Mouse (Mus musculus): ENCODE results near the gene Scrn2. TPM values are rescaled to one million over a fixed set of nuclear protein-coding genes. Genes with fewer than 3 reads are reported as not detected.

The Scrn2 gene
- total RNA-seq, 2 experiments from 2014 or later: 3.7 to 3.9 TPM

- no peak for DNase-seq (ENCODE audit: low spot score in 2 of 2)
- intact Hi-C loops (cut with DNase I): no loop called here
Measured at GRCm38 (mm10) chr11:97045861-97046260, 16.1 kb downstream of the Scrn2 start.

DNA sequence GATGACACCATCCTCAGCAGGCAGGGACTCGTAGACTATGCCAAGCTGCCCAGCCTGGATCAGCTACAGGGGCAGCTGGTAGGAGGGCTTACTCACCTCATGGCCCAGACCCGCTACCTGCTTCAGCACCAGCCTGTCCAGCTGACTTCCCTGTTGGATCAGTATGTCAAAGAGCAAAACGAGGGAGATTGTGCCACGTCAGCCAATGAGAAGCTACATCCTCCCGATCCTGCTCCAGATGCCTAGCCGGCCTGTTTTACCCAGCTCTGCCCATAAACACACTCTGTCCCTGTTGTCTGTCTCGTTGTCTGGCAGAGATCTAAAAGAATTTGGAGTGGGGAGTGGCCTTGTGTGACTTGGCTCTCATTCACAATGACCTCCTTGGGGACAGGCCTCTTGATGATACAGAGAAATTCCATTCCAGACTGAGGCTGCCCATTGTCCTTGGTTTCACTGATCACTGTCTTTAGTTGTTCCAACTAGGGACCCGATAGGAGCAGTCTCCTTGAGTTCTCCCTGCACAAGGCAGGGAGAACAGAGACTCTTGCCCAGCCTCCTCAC is 18.4 kb downstream of the Scrn2 start:
- DNase-seq (ENCODE audit: low spot score in 2 of 2): no peak
- intact Hi-C loops (cut with DNase I): no loop called here

DNA sequence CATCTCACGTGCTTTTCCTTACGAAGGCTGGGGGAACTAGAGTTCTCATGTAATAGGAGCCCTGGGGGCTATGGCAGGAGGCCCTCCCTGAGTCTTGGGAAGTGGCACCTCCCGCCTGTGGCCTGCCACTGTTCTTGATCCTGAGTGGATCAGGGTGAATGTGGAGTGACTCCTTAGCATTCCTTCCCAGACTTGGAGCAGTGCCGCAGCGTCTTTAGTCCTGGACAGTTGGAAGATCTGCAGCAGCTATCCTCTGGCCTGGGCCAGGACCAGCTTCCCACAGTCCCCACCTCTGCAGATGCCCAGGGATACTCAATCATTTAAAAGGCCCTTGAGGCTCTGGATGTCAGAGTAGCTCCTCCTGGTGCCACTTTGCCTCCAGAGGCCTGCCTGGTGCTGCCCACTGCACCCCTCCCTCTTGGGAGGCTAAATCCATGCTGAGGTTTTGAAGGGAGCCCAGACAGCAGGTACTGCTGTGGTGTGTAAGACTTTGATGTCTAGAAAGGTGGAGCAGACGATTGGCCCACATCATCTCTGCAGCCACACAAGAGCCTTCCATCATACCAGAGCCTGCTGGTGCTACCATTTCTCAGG is 19.9 kb downstream of the Scrn2 start:
- no peak for DNase-seq (ENCODE audit: low spot score in 2 of 2)
- intact Hi-C loops (cut with DNase I): no loop called here

- DNase-seq (ENCODE audit: low spot score in 2 of 2): peak; percentile 72 to 73
- intact Hi-C loops (cut with DNase I): no loop called here
Measured at GRCm38 (mm10) chr11:97050216-97050943, 20.6 kb downstream of the Scrn2 start, which contains the start of gene Osbpl7. TSS of gene Osbpl7 (plus strand) at chr11:97050628.

DNA sequence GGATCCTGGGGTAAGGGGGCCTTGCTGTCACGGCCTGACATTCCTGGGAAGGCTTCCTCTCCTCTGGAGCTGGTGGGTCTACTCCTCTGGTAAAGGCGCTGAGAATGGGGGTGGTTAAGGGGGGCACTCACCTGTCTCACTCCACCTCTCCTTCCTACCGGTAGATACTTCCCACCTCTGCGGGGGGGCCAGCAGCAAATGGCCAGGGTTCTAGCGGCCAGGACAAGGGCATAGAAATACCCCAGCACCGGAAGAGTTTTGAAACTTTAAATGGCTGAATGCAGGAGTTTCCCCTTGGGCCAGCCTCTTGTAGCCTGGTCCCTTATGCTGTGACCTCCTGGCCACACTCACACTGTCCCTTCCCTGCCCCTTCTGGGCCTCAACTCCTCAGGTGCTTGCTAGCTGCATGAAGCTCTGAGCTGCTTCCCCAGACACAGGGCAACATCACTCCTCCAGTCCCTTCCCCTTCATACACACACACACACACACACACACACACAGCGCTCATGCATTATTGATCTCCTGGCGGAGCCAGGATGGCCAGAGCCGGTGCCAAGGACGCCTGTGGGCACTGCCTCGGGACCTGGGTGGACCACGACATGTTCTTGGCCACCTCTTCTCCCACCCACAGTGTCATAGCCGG is 21.3 kb downstream of the Scrn2 start:
- intact Hi-C loops (cut with DNase I): no loop called here
- no peak for DNase-seq (ENCODE audit: low spot score in 2 of 2)

- intact Hi-C loops (cut with DNase I): no loop called here
- DNase-seq (ENCODE audit: low spot score in 2 of 2): no peak
Measured at GRCm38 (mm10) chr11:97052219-97052646, 22.5 kb downstream of the Scrn2 start.

GRCm38 (mm10) chr11:97063274-97063920 is 33.7 kb downstream of the Scrn2 start:
- intact Hi-C loops (cut with DNase I): loop anchor here (10.0 kb wide), 1 partner anchor 271 kb away; no protein-coding TSS in a partner anchor
- no peak for DNase-seq (ENCODE audit: low spot score in 2 of 2)

- intact Hi-C loops (cut with DNase I): loop anchor here (10.0 kb wide), 1 partner anchor 271 kb away; no protein-coding TSS in a partner anchor
- DNase-seq (ENCODE audit: low spot score in 2 of 2): no peak
Measured at GRCm38 (mm10) chr11:97063921-97064295, 34.2 kb downstream of the Scrn2 start.

GRCm38 (mm10) chr11:97065538-97066295 is 36.0 kb downstream of the Scrn2 start:
- intact Hi-C loops (cut with DNase I): loop anchor here (10.0 kb wide), 1 partner anchor 269 kb away; no protein-coding TSS in a partner anchor
- no peak for DNase-seq (ENCODE audit: low spot score in 2 of 2)

GRCm38 (mm10) chr11:97066656-97067360 is 37.1 kb downstream of the Scrn2 start:
- DNase-seq (ENCODE audit: low spot score in 2 of 2): no peak
- intact Hi-C loops (cut with DNase I): loop anchor here (10.0 kb wide), 1 partner anchor 268 kb away; no protein-coding TSS in a partner anchor

DNA sequence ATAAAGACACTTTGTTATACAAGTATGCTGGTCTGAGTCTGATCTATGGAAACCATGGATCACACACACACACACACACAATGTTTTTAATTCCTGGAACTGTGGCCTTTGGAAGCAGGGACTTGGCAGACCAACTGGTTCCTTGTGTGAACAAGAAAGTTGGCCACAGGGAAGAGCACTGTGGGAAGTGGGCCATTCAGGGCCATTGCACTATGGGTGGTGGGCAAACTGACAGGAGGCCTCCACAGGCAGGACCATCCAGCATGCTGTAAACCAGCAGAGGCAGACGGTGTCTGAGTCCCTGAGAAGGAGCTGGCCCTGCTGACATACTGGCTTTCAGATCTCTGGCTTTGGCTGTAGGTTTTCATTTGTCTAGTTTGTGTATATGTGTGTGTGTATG is 39.6 kb downstream of the Scrn2 start:
- intact Hi-C loops (cut with DNase I): loop anchor here (10.0 kb wide), 1 partner anchor 265 kb away; no protein-coding TSS in a partner anchor
- no peak for DNase-seq (ENCODE audit: low spot score in 2 of 2)

GRCm38 (mm10) chr11:97069770-97070169 is 40.0 kb downstream of the Scrn2 start:
- DNase-seq (ENCODE audit: low spot score in 2 of 2): no peak
- intact Hi-C loops (cut with DNase I): loop anchor here (5.0 to 10.0 kb wide), 3 partner anchors 78 to 265 kb away; no protein-coding TSS in a partner anchor

DNA sequence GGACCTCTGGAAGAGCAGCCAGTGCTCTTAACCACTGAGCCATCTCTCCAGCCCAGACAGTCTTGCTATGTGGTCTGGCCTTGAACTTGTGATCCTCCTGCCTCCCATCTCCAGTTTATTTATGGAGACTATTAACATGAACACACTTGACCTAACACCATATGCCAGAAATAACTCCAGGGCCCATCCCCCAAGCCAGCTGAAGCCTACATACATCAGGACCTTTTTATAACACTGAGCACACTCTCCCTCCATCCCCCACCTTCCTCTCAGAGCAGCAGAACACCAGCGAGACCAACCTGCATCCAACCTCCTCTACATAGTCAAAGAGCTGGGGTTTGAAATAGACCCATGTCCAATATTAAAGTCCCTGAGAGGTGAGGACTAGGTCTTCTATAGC is 41.4 kb downstream of the Scrn2 start:
- DNase-seq (ENCODE audit: low spot score in 2 of 2): no peak
- intact Hi-C loops (cut with DNase I): loop anchor here (5.0 kb wide), 2 partner anchors 76 to 106 kb away; no protein-coding TSS in a partner anchor

- intact Hi-C loops (cut with DNase I): loop anchor here (5.0 kb wide), 2 partner anchors 75 to 105 kb away; no protein-coding TSS in a partner anchor
- peak in 1 of 2 experiments; percentile 53 for DNase-seq (ENCODE audit: low spot score in 2 of 2)
Measured at GRCm38 (mm10) chr11:97072533-97072932, 42.8 kb downstream of the Scrn2 start.

GRCm38 (mm10) chr11:97074235-97074634 is 44.5 kb downstream of the Scrn2 start:
- intact Hi-C loops (cut with DNase I): loop anchor here (5.0 kb wide), 2 partner anchors 73 to 103 kb away; no protein-coding TSS in a partner anchor
- no peak for DNase-seq (ENCODE audit: low spot score in 2 of 2)

DNA sequence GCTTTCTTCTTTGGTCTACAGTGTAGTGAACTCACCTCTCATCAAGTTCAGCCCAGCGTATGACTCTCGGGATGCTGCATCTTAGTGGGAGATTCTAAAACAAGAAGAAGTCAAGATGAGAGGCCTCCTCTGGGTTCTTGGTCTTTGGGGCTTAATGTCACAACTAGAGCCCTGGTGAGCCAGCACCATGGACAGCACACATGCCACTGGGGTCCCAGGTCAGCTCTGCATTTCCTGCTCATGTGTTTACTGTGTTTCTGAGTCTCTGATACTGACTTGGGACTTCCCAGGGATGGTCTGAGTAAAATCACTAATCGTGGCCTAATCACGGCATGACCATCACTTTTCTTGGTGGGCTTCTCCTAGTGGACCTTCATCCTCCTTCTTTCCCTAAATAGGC is 49.0 kb downstream of the Scrn2 start:
- DNase-seq (ENCODE audit: low spot score in 2 of 2): no peak
- intact Hi-C loops (cut with DNase I): no loop called here

DNA sequence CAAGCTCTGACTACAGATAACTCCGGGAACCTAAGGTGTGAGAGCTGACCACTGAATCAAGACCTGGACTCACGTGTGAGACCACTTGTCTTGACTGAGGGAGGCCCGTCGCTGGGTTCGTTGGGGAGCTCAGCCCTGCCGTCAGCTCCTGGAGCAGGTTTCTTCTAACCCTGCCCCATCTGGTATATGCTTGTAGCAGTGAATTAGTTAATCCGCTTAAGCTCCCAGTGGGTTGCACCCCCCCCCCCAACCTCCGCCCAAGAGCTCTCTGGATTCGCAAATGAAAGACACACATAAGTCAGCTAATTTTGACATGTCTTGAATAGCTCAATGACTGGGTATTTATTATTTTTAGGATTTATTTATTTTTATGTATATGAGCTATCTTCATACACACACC is 50.6 kb downstream of the Scrn2 start:
- intact Hi-C loops (cut with DNase I): no loop called here
- no peak for DNase-seq (ENCODE audit: low spot score in 2 of 2)

GRCm38 (mm10) chr11:97082977-97083376 is 53.2 kb downstream of the Scrn2 start:
- intact Hi-C loops (cut with DNase I): no loop called here
- DNase-seq (ENCODE audit: low spot score in 2 of 2): peak in 1 of 2 experiments; percentile 39
